Mouse (Mus musculus) lung, adult 2 months (tissue): ENCODE measurements around the gene Nol4l.

Source experiments
- CTCF ChIP-seq: fragments of 200-500 bp; IDR thresholded peaks from 2 replicates; pipeline ENCODE4 v1.5.1; 2011; ENCODE audit warnings: mild to moderate bottlenecking, low read length, control low read depth; ENCODE audit not compliant: insufficient read depth
- POLR2A ChIP-seq: fragments of 200-500 bp; IDR thresholded peaks from 2 replicates; pipeline ENCODE4 v1.6.1; 2011; ENCODE audit warnings: low read depth, mild to moderate bottlenecking, control low read depth, low read length, borderline replicate concordance; ENCODE audit errors: extremely low read depth

GRCm38 (mm10) chr2:153520057-153520456 lies 9.7 kb downstream of the Nol4l start:
- TF ChIP-seq CTCF (no peak), POLR2A (no peak)
